Mouse (Mus musculus): ENCODE data around the gene Abcb9.

DNA sequence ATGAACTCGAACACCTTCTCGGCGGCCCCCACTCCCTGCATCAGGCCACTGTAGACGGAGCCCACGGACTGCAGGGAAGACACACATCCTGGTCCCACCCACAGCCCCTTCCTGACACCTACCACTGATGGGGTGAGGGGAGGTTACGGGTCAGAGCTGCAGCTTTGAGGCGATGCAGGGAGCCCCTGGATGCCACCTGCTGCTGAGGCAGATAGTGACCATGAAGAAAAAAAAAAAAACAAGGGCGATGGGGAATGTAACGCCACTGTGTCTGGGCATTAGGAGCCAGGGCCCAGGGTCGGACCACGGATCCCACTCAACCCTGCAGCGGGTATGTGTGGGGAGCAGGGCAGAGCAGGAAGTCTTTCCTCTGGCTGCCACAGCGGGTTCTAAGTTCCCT is 18.4 kb downstream of the Abcb9 start:
- no peak for TF ChIP-seq CTCF (IDR thresholded peaks at IDR 0.05)
- no peak for TF ChIP-seq POLR2A (IDR thresholded peaks at IDR 0.05; ENCODE audit: insufficient read depth, low read depth, low read length)
- no peak for TF ChIP-seq EP300 (IDR thresholded peaks at IDR 0.05; ENCODE audit: insufficient read depth, low read depth, low read length)

All from heart, adult 2 months (tissue).